Mouse (Mus musculus): Measurements from ENCODE around the gene Cd19. TPM values are rescaled to one million over a fixed set of nuclear protein-coding genes. Genes with fewer than 3 reads are reported as not detected.

The Cd19 gene
- polyA plus RNA-seq (2015; fragmentation: Nextera tagmentation; extraction: Ambion mirVana) = 0.36 and 0.44 TPM in 2 replicates

DNA sequence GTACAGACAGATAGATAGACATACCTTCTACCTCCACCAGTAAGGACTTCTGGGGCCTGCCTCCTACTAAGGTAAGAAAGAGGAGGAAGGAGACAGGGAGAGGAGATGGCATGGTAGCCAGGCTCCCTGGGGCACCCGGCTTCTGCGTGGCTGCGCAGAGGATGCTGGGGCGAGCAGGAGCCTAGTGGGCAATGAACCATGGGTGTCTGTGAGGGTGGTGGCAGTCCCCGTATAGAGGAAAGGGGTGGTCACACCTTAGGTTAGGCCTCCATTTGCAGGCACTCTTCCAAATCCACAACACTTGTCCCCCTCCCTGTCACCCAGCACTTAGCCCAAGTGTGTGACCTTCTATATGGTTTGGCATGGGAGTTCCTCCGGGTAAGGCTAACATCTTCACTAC is at the start of gene Cd19:
Cd19 (minus strand) TSS at position 165 of the 400 bp plus-strand sequence.
- H3K27me3 ChIP-seq (replicated peaks) = peaks cover 5% of the 10 kb centered on the region; the same call in 1 of the 2 replicates
- no peak within 1 kb of the TSS for H3K4me2 ChIP-seq
- no peaks in the 10 kb centered on the region for H3K9me3 ChIP-seq
- no peak within 1 kb of the TSS for H3K9ac ChIP-seq
- H3K27ac ChIP-seq = no peak within 1 kb of the TSS
- no peak for ATAC-seq (ENCODE audit: insufficient read depth, low FRiP score, low read depth)
- H3K4me3 ChIP-seq (replicated peaks) = no peak within 1 kb of the TSS
- H3K36me3 ChIP-seq = no peaks in the 10 kb centered on the region
- no peaks in the 10 kb centered on the region for H3K4me1 ChIP-seq
- WGBS = 81% methylated on average over 6 of the region's 6 CpGs

DNA sequence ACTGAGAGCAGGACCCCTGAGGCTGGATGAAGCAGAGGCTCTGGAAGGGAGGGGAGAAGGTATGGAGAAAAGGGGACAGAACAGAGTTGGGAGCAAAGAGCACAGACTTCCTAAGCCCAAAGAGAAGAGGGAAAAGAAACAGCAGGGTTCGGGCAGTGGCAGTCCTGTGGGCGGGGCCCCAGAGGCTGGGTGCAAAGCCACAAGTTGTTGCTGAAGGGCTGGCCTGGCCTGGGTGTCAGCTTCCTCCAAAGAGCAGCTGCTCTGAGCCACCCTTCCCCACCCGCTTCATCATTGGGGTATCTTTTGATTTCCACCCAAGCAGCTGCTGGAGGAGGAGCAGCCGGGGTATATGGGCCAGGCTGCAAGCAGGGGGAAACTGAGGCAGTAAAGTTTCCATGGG is 49.4 kb upstream of the Cd19 start:
- no peak overlapping the region for H3K9ac ChIP-seq
- H3K36me3 ChIP-seq = peaks cover 19% of the 10 kb centered on the region
- H3K27ac ChIP-seq = no peak overlapping the region
- WGBS = 63% methylated on average over 4 of the region's 4 CpGs
- no peaks in the 10 kb centered on the region for H3K9me3 ChIP-seq
- no peaks in the 10 kb centered on the region for H3K27me3 ChIP-seq (replicated peaks)
- H3K4me3 ChIP-seq (replicated peaks) = no peak overlapping the region
- no peak for ATAC-seq (ENCODE audit: insufficient read depth, low FRiP score, low read depth)
- no peak overlapping the region for H3K4me2 ChIP-seq
- peaks cover 14% of the 10 kb centered on the region for H3K4me1 ChIP-seq

DNA sequence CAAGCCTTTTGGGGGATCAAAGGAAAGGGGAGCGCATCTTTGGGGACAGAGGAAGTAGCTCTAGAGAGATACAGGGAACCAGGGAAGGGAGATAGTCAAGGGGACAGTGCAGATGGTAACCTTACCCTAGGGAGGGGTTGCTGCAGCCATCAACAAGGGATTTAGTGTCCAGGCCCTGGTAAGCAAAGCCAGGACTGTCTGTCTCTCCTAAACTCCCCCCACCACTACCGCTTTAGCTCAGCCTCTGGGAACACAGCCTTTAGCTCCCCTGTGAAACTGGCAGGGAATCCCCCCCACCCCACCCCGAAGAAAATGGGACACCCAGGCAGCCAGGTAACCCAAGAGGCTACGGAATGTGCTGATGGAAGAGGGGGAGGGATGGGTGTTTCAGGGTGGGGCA is 48.9 kb upstream of the Cd19 start:
- ATAC-seq (ENCODE audit: insufficient read depth, low FRiP score, low read depth) = no peak
- H3K27ac ChIP-seq = no peak overlapping the region
- no peaks in the 10 kb centered on the region for H3K27me3 ChIP-seq (replicated peaks)
- no peak overlapping the region for H3K4me2 ChIP-seq
- H3K36me3 ChIP-seq = peaks cover 13% of the 10 kb centered on the region
- peaks cover 14% of the 10 kb centered on the region for H3K4me1 ChIP-seq
- H3K9ac ChIP-seq = no peak overlapping the region
- 58% methylated on average over 4 of the region's 4 CpGs for WGBS
- H3K4me3 ChIP-seq (replicated peaks) = no peak overlapping the region
- H3K9me3 ChIP-seq = no peaks in the 10 kb centered on the region

DNA sequence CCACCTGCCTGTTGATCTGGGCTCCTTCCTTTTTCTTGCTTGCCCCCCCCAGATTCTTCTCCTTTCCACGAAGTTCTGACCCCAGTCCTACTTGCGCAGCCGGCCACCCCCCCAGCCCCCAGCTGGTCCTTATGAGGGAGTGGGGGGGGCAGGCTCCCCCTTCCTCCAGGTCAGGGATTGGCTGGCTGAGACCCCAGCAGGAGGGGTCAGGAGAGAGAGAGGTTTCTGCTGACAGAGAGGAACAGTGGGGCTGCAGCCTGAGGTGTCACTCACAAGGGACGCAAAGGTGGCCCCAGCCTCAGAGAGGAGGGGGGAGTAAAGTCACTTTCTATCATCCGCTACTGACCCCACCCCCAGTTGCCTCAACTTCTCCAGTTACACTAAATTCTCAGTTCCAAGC is 48.3 kb upstream of the Cd19 start, which contains the start of gene Atp2a1:
Atp2a1 (minus strand) TSS at position 105 of the 400 bp plus-strand sequence.
- Histone ChIP-seq H3K36me3 (peaks cover 9% of the 10 kb centered on the region), H3K4me2 (no peak within 1 kb of the TSS), H3K4me3 (replicated peaks) (no peak within 1 kb of the TSS), H3K9ac (no peak within 1 kb of the TSS), H3K9me3 (no peaks in the 10 kb centered on the region), H3K27ac (no peak within 1 kb of the TSS), H3K27me3 (replicated peaks) (no peaks in the 10 kb centered on the region), H3K4me1 (peaks cover 14% of the 10 kb centered on the region)
- WGBS = 38% methylated on average over 5 of the region's 5 CpGs
- ATAC-seq (ENCODE audit: insufficient read depth, low FRiP score, low read depth) = no peak

DNA sequence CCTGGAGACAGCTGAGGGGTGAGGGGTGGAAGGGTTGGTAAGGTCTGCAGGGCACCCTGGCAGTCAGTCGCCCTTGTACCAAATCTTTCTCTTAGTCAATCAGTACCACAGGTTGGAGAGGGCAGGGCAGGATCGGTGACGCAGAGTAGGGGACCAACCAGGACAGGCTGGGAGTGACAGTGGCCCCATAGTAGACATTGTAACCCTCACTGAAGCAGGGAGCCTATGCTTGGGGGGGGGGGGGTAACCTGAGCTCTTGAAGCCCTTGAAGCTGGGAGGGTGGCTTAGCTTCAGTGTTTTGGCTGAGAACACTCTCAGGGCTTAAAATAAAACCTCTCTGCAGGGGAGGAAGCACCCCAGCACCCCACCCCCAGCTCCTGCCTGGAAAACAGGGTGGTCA is 46.9 kb upstream of the Cd19 start:
- H3K27ac ChIP-seq = no peak overlapping the region
- H3K9me3 ChIP-seq = no peaks in the 10 kb centered on the region
- peaks cover 14% of the 10 kb centered on the region for H3K4me1 ChIP-seq
- no peak overlapping the region for H3K4me2 ChIP-seq
- H3K9ac ChIP-seq = no peak overlapping the region
- no peak overlapping the region for H3K4me3 ChIP-seq (replicated peaks)
- no peaks in the 10 kb centered on the region for H3K27me3 ChIP-seq (replicated peaks)
- 67% methylated on average over 3 of the region's 3 CpGs for WGBS
- ATAC-seq (ENCODE audit: insufficient read depth, low FRiP score, low read depth) = no peak
- H3K36me3 ChIP-seq = no peaks in the 10 kb centered on the region

DNA sequence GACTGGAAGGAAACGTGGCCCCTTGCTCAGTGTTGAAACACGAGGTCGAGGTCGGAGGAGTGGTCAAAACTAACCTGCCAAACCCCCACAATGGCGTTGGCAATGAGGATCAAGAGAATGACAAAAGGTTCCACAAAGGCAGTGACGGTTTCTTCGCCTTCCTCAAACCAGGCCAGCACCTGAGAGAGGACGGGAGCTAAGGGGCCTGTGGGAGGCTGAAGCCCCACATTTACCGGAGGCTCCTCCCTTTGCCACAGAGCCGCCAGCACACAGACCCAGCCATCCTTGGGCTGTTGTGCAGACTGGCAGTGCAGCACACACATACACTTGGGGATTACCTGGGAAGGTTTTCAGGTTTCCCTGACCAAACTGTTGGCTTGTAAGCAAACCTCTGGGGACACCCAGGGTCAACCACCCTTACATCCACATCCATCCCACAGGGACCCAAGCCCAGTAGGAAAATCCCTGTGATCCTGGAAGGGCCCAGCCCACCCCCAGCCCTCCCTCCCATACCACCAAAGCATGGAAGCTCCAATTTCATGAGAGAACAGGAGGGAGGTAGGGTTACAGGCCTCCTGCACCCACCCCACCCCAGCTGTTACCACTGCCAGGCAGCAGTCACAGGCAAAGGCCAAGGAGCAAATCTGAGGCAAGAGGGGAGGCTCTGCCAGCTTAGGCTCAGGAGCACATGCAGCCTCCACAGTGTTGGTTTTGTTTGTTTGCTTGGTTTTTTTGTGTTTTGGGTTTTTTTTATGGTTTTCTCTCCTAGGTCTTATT is 46.1 kb upstream of the Cd19 start:
- H3K27me3 ChIP-seq (replicated peaks) = no peaks in the 10 kb centered on the region
- no peaks in the 10 kb centered on the region for H3K36me3 ChIP-seq
- no peaks in the 10 kb centered on the region for H3K9me3 ChIP-seq
- H3K27ac ChIP-seq = no peak overlapping the region
- no peak overlapping the region for H3K9ac ChIP-seq
- WGBS = 48% methylated on average over 10 of the region's 10 CpGs
- H3K4me3 ChIP-seq (replicated peaks) = no peak overlapping the region
- H3K4me2 ChIP-seq = no peak overlapping the region
- ATAC-seq (ENCODE audit: insufficient read depth, low FRiP score, low read depth) = no peak
- H3K4me1 ChIP-seq = peaks cover 14% of the 10 kb centered on the region

DNA sequence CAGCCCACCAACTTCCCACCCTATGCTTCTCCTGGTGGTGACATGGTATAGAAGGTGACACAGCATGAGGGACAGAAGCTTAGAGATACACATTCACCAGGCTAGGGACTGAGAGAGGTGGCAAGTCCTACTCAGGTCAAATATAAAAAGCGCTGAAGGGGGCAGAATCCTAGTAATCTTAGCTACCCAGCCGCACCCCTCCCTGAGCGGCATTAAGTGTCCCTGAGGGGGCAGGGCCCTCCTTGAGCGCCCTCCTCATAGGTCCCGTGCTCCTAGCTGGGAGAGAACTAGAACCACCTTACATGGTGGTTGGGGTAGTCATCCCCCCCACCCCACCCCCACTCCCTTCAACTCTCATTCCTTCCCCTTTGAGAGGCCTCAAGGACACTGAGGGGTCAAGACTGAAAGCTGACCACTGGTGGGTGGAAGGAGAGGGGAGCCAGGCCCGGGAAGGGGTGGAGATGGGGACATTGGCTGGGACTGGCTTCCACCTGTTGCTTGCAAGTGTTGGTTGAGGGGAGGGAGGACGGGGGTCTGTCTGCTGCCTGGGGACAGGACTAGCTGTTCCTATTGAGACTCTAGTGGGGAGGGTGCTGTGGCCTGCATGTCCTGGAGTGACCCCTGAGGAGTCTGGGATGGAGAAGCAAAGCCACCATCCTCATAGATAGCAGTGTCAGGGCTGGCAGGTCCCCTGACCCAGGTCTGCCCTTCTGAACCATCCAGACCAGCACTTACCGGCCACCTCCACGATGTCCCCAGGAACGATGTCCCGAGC is 44.3 kb upstream of the Cd19 start:
- Histone ChIP-seq H3K36me3 (no peaks in the 10 kb centered on the region), H3K4me3 (replicated peaks) (no peak overlapping the region), H3K9me3 (no peaks in the 10 kb centered on the region), H3K4me1 (peaks cover 2% of the 10 kb centered on the region; the same call in 1 of the 2 replicates), H3K9ac (no peak overlapping the region), H3K4me2 (no peak overlapping the region), H3K27ac (no peak overlapping the region), H3K27me3 (replicated peaks) (no peaks in the 10 kb centered on the region)
- no peak; the same call in 1 of the 2 replicates for ATAC-seq (ENCODE audit: insufficient read depth, low FRiP score, low read depth)
- 79% methylated on average over 11 of the region's 11 CpGs for WGBS

DNA sequence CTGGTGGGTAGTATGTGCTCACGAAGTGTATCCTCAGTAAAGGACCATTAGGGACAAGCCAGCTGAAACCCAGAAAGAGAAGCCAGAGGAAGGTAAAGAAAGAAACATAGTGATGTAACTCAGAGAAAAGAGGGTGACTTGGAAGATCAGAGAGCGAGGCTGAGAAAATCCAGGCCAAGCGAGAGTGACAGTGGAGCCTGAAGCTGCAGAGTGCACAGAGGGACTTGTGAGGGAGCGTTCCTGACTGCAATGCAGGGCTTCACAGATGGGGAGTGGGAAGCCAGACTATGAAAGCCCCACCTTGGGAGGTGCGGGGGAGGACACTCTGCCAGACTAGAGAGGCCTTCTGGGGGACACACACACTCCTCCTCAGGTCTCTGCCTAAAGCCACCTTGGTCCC is 43.5 kb upstream of the Cd19 start:
- 72% methylated on average over 5 of the region's 5 CpGs for WGBS
- H3K27ac ChIP-seq = no peak overlapping the region
- no peak for ATAC-seq (ENCODE audit: insufficient read depth, low FRiP score, low read depth)
- H3K27me3 ChIP-seq (replicated peaks) = no peaks in the 10 kb centered on the region
- H3K4me1 ChIP-seq = no peaks in the 10 kb centered on the region
- no peak overlapping the region for H3K4me2 ChIP-seq
- H3K9ac ChIP-seq = no peak overlapping the region
- H3K4me3 ChIP-seq (replicated peaks) = no peak overlapping the region
- no peaks in the 10 kb centered on the region for H3K36me3 ChIP-seq
- H3K9me3 ChIP-seq = no peaks in the 10 kb centered on the region

- Histone ChIP-seq H3K4me2 (no peak overlapping the region), H3K4me1 (no peaks in the 10 kb centered on the region), H3K27ac (no peak overlapping the region), H3K4me3 (replicated peaks) (no peak overlapping the region), H3K9ac (no peak overlapping the region), H3K27me3 (replicated peaks) (no peaks in the 10 kb centered on the region), H3K36me3 (no peaks in the 10 kb centered on the region), H3K9me3 (no peaks in the 10 kb centered on the region)
- no peak for ATAC-seq (ENCODE audit: insufficient read depth, low FRiP score, low read depth)
- 81% methylated on average over 17 of the region's 17 CpGs for WGBS
These were observed 41.9 kb upstream of the Cd19 start for GRCm38 (mm10) chr7:126456382-126457266.

- Histone ChIP-seq H3K4me2 (no peak overlapping the region), H3K9ac (no peak overlapping the region), H3K36me3 (no peaks in the 10 kb centered on the region), H3K27ac (no peak overlapping the region), H3K4me1 (no peaks in the 10 kb centered on the region), H3K4me3 (replicated peaks) (no peak overlapping the region), H3K27me3 (replicated peaks) (no peaks in the 10 kb centered on the region), H3K9me3 (no peaks in the 10 kb centered on the region)
- no peak for ATAC-seq (ENCODE audit: insufficient read depth, low FRiP score, low read depth)
- WGBS = 72% methylated on average over 2 of the region's 2 CpGs
These were observed 40.6 kb upstream of the Cd19 start for GRCm38 (mm10) chr7:126455242-126455641.

DNA sequence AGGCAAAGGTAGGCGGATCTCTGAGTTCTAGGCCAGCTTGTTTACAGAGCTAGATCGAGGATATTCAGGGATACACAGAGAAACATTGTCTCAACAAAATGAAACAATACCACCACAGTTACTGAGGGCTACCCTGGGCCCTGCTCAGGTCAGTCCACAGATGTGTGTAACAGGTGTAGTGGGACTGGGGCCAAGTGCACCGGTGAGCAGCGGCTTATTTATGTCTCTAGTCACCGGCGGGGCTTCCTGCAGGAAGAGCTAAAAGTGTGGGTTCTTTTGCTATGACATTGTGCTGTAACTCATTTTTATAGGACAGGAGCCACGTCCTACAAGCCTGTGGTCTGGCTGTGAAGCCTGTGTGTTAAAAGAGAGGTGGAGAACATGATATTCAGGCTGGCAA is 39.2 kb upstream of the Cd19 start:
- no peaks in the 10 kb centered on the region for H3K9me3 ChIP-seq
- no peak overlapping the region for H3K4me2 ChIP-seq
- H3K4me1 ChIP-seq = no peaks in the 10 kb centered on the region
- 46% methylated on average over 7 of the region's 7 CpGs for WGBS
- no peak overlapping the region for H3K4me3 ChIP-seq (replicated peaks)
- no peaks in the 10 kb centered on the region for H3K27me3 ChIP-seq (replicated peaks)
- no peak overlapping the region for H3K9ac ChIP-seq
- no peak for ATAC-seq (ENCODE audit: insufficient read depth, low FRiP score, low read depth)
- H3K27ac ChIP-seq = no peak overlapping the region
- H3K36me3 ChIP-seq = no peaks in the 10 kb centered on the region

All from stomach, embryonic 15.5 days (tissue).